Mouse (Mus musculus): ENCODE results near the gene Gmds. TPM values are rescaled to one million over a fixed set of nuclear protein-coding genes. Genes with fewer than 3 reads are reported as not detected.

The Gmds gene
- total and polyA plus RNA-seq, 2 experiments: 3.2 to 3.5 TPM

DNA sequence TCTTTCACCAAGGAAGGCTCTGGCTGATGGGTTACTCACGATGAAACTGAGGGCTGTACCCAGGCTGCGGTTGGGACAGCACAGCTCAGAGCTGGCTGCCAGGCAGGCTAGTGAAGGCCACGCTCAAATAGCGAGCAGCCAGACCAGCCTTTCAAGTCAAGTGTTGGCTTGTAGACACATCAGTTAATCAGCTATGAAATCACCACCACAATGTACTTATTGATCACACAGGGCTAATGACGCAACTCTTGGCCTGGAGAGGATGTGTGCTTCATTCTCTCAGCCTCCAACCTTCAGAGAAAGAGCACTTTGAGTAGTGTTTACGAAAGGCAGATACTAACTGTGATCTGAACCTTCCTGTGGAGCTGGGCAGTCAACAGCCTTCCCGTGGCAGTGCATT lies 383.4 kb downstream of the Gmds start:
- peak; percentile 95 for DNase-seq (ENCODE audit: extremely low read depth, low read depth, low spot score)
- TF ChIP-seq POLR2A (IDR thresholded peaks at IDR 0.05; ENCODE audit: extremely low read depth, insufficient read depth, low read length) (no peak), CTCF (IDR thresholded peaks at IDR 0.05; ENCODE audit: low read depth, low read length) (no peak)
- Histone ChIP-seq H3K4me1 (ENCODE audit: control insufficient read depth, insufficient read depth, low read length) (no peaks in the 10 kb centered on the region; the same call in 1 of the 2 replicates), H3K36me3 (ENCODE audit: control insufficient read depth, insufficient read depth, low read length) (no peaks in the 10 kb centered on the region), H3K79me2 (ENCODE audit: control insufficient read depth, insufficient read depth, low read length) (no peaks in the 10 kb centered on the region), H3K27ac (replicated peaks; ENCODE audit: insufficient read depth, low read depth, low read length) (no peak overlapping the region), H3K9ac (ENCODE audit: low read depth, low read length) (no peak overlapping the region), H3K4me3 (ENCODE audit: insufficient read depth, low read depth, low read length) (no peak overlapping the region), H3K27me3 (ENCODE audit: control insufficient read depth, insufficient read depth, low read length) (no peaks in the 10 kb centered on the region)
- 24% methylated on average over 7 of the region's 7 CpGs for WGBS

DNA sequence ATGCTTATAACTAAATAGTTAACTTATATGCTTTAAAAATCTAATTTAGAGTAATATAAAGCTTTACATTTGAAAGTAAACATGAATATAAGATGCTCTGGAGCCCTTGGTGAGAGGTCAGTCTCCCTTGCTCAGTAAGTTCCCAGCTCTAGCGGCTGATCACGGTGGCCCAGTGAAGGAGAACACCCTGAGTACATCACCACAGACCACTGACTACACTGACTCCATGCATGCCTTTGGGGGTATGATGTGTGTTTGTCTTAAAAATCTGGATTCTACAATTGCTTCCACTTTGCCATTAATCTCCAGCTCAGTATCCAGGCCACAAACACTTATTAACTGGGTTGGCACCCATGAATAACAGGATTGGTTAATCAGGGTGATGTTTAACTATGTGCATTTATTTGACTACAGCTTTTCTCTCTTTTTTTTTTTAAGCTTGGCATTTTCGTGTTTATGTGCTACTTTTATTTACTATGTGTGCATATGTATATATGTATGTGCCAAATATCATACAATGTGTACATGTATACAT lies 393.8 kb downstream of the Gmds start:
- TF ChIP-seq CTCF (IDR thresholded peaks at IDR 0.05; ENCODE audit: low read depth, low read length) (no peak), POLR2A (IDR thresholded peaks at IDR 0.05; ENCODE audit: extremely low read depth, insufficient read depth, low read length) (no peak)
- Histone ChIP-seq H3K79me2 (ENCODE audit: control insufficient read depth, insufficient read depth, low read length) (no peaks in the 10 kb centered on the region), H3K4me3 (ENCODE audit: insufficient read depth, low read depth, low read length) (no peak overlapping the region), H3K27ac (replicated peaks; ENCODE audit: insufficient read depth, low read depth, low read length) (no peak overlapping the region), H3K9ac (ENCODE audit: low read depth, low read length) (no peak overlapping the region), H3K27me3 (ENCODE audit: control insufficient read depth, insufficient read depth, low read length) (no peaks in the 10 kb centered on the region), H3K4me1 (ENCODE audit: control insufficient read depth, insufficient read depth, low read length) (no peaks in the 10 kb centered on the region), H3K36me3 (ENCODE audit: control insufficient read depth, insufficient read depth, low read length) (no peaks in the 10 kb centered on the region)
- 92% methylated on average over 3 of the region's 3 CpGs for WGBS
- no peak for DNase-seq (ENCODE audit: extremely low read depth, low read depth, low spot score)

DNA sequence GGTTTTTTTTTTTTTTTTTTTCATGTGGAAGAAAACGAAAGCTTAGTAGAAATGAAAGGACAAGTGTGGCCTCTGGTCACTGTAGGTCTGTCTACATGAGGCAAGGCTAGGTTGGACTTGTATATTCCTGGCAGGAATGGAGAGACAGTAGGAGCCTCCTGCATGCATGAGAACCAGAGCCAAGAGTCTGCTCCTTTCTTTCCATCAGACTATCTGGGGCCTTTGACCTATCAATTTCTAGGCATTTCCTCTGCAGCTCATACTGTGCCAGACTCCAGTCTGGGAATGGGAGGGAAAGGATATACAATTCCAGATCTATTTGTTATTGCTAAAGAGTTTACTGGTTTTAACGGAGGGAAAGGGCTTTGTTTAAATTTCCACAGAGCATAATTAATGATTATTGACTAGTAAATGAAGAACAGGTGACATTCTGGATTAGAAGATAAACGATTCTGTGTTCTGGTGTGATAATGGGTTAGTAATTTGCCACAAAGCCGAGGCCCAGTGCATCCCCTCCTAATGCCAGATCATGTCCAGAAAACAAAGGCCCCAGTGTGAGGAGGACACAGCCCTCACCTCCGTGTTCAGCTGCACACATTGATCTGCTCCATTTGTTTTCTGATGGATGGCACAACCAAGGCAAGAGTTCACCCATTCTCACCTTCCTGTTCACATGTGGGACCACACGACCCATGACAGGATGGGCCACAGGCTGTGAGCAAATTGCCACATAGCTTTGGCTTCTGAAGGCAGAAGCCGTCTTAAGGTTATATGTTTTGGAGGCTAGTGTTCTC lies 394.9 kb downstream of the Gmds start:
- H3K4me3 ChIP-seq (ENCODE audit: insufficient read depth, low read depth, low read length): no peak overlapping the region
- H3K4me1 ChIP-seq (ENCODE audit: control insufficient read depth, insufficient read depth, low read length): no peaks in the 10 kb centered on the region
- 68% methylated on average over 7 of the region's 7 CpGs for WGBS
- H3K27me3 ChIP-seq (ENCODE audit: control insufficient read depth, insufficient read depth, low read length): no peaks in the 10 kb centered on the region
- H3K79me2 ChIP-seq (ENCODE audit: control insufficient read depth, insufficient read depth, low read length): no peaks in the 10 kb centered on the region
- no peaks in the 10 kb centered on the region for H3K36me3 ChIP-seq (ENCODE audit: control insufficient read depth, insufficient read depth, low read length)
- H3K27ac ChIP-seq (replicated peaks; ENCODE audit: insufficient read depth, low read depth, low read length): no peak overlapping the region
- H3K9ac ChIP-seq (ENCODE audit: low read depth, low read length): no peak overlapping the region
- no peak for DNase-seq (ENCODE audit: extremely low read depth, low read depth, low spot score)
- no peak for TF ChIP-seq POLR2A (IDR thresholded peaks at IDR 0.05; ENCODE audit: extremely low read depth, insufficient read depth, low read length)

DNA sequence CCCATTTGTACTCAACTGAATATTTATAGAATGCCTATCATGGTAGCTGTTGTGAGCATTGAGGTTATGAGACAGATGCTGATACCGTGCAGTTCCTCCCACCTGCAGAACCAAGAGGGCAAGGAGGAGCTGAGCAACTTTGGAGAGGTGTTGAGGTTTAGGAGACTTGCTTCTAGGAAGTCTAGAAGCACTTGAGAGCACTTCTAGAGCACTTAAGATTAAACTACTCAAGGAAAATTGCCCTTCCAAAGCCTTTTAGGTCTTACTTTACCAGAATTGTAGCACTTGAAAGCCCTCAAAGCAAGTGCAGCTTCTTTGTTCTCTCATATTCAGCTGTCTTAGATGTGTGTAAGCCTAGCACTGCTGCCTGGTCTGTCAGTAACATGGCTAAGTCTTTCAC lies 409.2 kb downstream of the Gmds start:
- H3K4me3 ChIP-seq (ENCODE audit: insufficient read depth, low read depth, low read length): no peak overlapping the region
- H3K36me3 ChIP-seq (ENCODE audit: control insufficient read depth, insufficient read depth, low read length): no peaks in the 10 kb centered on the region
- H3K9ac ChIP-seq (ENCODE audit: low read depth, low read length): no peak overlapping the region
- TF ChIP-seq POLR2A (IDR thresholded peaks at IDR 0.05; ENCODE audit: extremely low read depth, insufficient read depth, low read length) (no peak), CTCF (IDR thresholded peaks at IDR 0.05; ENCODE audit: low read depth, low read length) (no peak)
- no peaks in the 10 kb centered on the region for H3K79me2 ChIP-seq (ENCODE audit: control insufficient read depth, insufficient read depth, low read length)
- 97% methylated on average over 1 of the region's 1 CpGs for WGBS
- no peaks in the 10 kb centered on the region for H3K27me3 ChIP-seq (ENCODE audit: control insufficient read depth, insufficient read depth, low read length)
- DNase-seq (ENCODE audit: extremely low read depth, low read depth, low spot score): no peak
- H3K27ac ChIP-seq (replicated peaks; ENCODE audit: insufficient read depth, low read depth, low read length): no peak overlapping the region
- H3K4me1 ChIP-seq (ENCODE audit: control insufficient read depth, insufficient read depth, low read length): no peaks in the 10 kb centered on the region

DNA sequence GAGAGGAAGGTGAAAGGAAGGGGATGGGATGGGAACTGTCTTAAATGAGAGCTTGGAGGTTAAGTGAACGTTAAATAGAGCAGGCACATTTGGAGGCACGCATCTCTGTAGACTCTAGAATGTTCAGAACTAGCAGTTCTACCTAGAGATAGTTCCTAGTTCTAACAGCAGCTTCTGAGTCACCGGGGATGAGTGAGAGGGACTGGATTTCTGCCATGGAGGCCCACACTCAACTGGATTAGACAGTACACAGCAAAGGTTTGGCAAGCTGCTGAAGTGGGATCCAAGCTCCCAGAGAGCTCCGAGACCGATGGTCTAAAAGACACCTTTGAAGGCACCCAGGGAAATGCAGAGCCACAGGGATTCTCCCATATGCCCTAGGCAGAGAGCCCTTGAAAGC lies 411.9 kb downstream of the Gmds start:
- 85% methylated on average over 5 of the region's 5 CpGs for WGBS
- TF ChIP-seq POLR2A (IDR thresholded peaks at IDR 0.05; ENCODE audit: extremely low read depth, insufficient read depth, low read length): no peak
- TF ChIP-seq CTCF (IDR thresholded peaks at IDR 0.05; ENCODE audit: low read depth, low read length): no peak
- Histone ChIP-seq H3K4me1 (ENCODE audit: control insufficient read depth, insufficient read depth, low read length) (no peaks in the 10 kb centered on the region), H3K4me3 (ENCODE audit: insufficient read depth, low read depth, low read length) (no peak overlapping the region), H3K9ac (ENCODE audit: low read depth, low read length) (no peak overlapping the region), H3K27me3 (ENCODE audit: control insufficient read depth, insufficient read depth, low read length) (no peaks in the 10 kb centered on the region), H3K36me3 (ENCODE audit: control insufficient read depth, insufficient read depth, low read length) (no peaks in the 10 kb centered on the region), H3K27ac (replicated peaks; ENCODE audit: insufficient read depth, low read depth, low read length) (no peak overlapping the region), H3K79me2 (ENCODE audit: control insufficient read depth, insufficient read depth, low read length) (no peaks in the 10 kb centered on the region)
- no peak for DNase-seq (ENCODE audit: extremely low read depth, low read depth, low spot score)

DNA sequence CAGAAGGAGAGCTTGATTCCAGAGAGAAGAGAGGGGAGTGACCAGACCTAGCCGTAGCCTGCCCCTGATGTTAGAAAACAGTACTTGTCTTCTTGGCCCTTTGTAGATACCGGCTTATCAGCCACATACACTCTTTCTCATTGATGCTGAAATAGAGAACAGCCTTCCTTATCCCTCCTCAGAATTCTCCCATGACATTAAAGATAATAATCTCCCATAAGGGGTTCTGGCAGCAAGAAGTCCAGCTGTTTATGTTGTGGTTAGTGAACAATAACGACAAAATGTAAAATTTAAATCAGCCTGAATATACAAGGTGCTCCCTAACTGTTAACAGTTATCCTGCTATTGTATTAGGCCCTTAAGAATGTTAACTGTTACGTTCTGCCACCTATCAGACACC lies 414.0 kb downstream of the Gmds start:
- TF ChIP-seq CTCF (IDR thresholded peaks at IDR 0.05; ENCODE audit: low read depth, low read length): no peak
- TF ChIP-seq POLR2A (IDR thresholded peaks at IDR 0.05; ENCODE audit: extremely low read depth, insufficient read depth, low read length): no peak
- no peaks in the 10 kb centered on the region for H3K27me3 ChIP-seq (ENCODE audit: control insufficient read depth, insufficient read depth, low read length)
- H3K27ac ChIP-seq (replicated peaks; ENCODE audit: insufficient read depth, low read depth, low read length): no peak overlapping the region
- no peak overlapping the region for H3K9ac ChIP-seq (ENCODE audit: low read depth, low read length)
- WGBS: 84% methylated on average over 4 of the region's 4 CpGs
- H3K4me3 ChIP-seq (ENCODE audit: insufficient read depth, low read depth, low read length): no peak overlapping the region
- no peaks in the 10 kb centered on the region for H3K4me1 ChIP-seq (ENCODE audit: control insufficient read depth, insufficient read depth, low read length)
- no peaks in the 10 kb centered on the region for H3K79me2 ChIP-seq (ENCODE audit: control insufficient read depth, insufficient read depth, low read length)
- no peaks in the 10 kb centered on the region for H3K36me3 ChIP-seq (ENCODE audit: control insufficient read depth, insufficient read depth, low read length)
- DNase-seq (ENCODE audit: extremely low read depth, low read depth, low spot score): no peak
